Mouse (Mus musculus): Measurements from ENCODE around the gene Arhgef16. TPM values are rescaled to one million over a fixed set of nuclear protein-coding genes. Genes with fewer than 3 reads are reported as not detected.

The Arhgef16 gene
- polyA plus RNA-seq, 1 experiment from 2014 or later: 39.8 TPM

- no peak overlapping the region for H3K27ac ChIP-seq
- DNase-seq (ENCODE audit: low spot score) (no peak), ATAC-seq (replicated peaks; ENCODE audit: low FRiP score, low read depth) (no peak)
- 61% methylated on average over 21 of the region's 21 CpGs for WGBS
- no peaks in the 10 kb centered on the region for H3K27me3 ChIP-seq (ENCODE audit: insufficient read depth, low read length)
- no peaks in the 10 kb centered on the region for H3K9me3 ChIP-seq (replicated peaks; ENCODE audit: low read length)
- no peak overlapping the region for H3K9ac ChIP-seq (ENCODE audit: low read depth, low read length)
- no peaks in the 10 kb centered on the region for H3K36me3 ChIP-seq (ENCODE audit: insufficient read depth, low read length)
- no peaks in the 10 kb centered on the region for H3K4me1 ChIP-seq (replicated peaks; ENCODE audit: insufficient read depth, low read length)
- no peak for TF ChIP-seq CTCF (IDR thresholded peaks at IDR 0.05; ENCODE audit: low read depth)
- no peak overlapping the region for H3K4me3 ChIP-seq (replicated peaks; ENCODE audit: low read depth, low read length)
- no peak overlapping the region for H3K4me2 ChIP-seq (ENCODE audit: low read length)
Measured at GRCm38 (mm10) chr4:154248092-154248805, 53.2 kb downstream of the Arhgef16 start.

DNA sequence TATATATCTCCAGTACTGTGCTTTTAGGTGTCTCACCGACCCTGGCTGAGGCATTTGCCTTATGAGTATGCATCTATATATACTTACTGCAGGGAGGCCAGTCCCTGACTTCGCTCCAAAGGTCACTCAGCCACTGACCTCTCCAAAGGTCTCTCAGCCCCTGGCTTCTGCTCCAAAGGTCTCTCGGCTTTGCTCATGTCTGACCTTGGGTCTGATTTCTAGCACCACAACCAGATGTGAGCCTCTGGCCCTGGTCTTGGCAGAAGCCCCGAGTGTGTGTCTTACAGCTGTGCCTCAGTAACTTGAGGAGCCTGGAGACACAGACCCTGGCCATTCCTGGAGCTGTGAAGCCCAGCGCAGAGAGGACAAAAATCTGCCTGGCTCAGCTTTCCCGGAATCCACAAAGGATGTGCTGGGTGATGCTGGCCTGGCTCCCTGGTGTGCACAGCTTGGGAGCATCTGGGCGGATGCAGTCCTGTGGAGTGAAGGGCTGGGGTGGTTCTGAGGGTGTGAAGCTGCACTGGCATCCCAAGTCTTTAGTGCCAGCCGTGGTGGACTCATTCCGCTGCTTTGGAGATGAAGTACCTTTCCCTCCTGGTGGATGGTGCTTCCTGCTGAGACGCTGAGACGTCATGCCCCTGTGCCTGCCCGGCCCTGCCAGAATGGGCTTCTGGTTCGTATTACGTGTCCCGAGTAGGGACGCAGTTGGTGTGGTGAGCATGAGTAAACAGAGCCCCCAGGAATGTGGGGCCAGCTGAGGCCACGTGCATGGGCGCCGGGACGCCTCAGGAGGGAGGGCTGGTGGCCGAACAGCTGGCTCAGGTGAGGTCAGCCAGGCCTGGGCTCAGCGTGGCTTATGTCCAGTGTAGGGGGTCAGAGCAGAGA is 54.0 kb downstream of the Arhgef16 start:
- TF ChIP-seq CTCF (IDR thresholded peaks at IDR 0.05; ENCODE audit: low read depth): no peak
- no peak overlapping the region for H3K4me3 ChIP-seq (replicated peaks; ENCODE audit: low read depth, low read length)
- ATAC-seq (replicated peaks; ENCODE audit: low FRiP score, low read depth) (peak; percentile 9; the same call in 1 of the 2 replicates), DNase-seq (ENCODE audit: low spot score) (no peak)
- H3K36me3 ChIP-seq (ENCODE audit: insufficient read depth, low read length): no peaks in the 10 kb centered on the region
- no peak overlapping the region for H3K9ac ChIP-seq (ENCODE audit: low read depth, low read length)
- WGBS: 35% methylated on average over 22 of the region's 22 CpGs
- H3K27me3 ChIP-seq (ENCODE audit: insufficient read depth, low read length): no peaks in the 10 kb centered on the region
- no peaks in the 10 kb centered on the region for H3K9me3 ChIP-seq (replicated peaks; ENCODE audit: low read length)
- H3K27ac ChIP-seq: no peak overlapping the region
- H3K4me2 ChIP-seq (ENCODE audit: low read length): 0 out of 2 replicates have a peak overlapping the region, but pooled peaks have one; percentile 39
- no peaks in the 10 kb centered on the region for H3K4me1 ChIP-seq (replicated peaks; ENCODE audit: insufficient read depth, low read length)

DNA sequence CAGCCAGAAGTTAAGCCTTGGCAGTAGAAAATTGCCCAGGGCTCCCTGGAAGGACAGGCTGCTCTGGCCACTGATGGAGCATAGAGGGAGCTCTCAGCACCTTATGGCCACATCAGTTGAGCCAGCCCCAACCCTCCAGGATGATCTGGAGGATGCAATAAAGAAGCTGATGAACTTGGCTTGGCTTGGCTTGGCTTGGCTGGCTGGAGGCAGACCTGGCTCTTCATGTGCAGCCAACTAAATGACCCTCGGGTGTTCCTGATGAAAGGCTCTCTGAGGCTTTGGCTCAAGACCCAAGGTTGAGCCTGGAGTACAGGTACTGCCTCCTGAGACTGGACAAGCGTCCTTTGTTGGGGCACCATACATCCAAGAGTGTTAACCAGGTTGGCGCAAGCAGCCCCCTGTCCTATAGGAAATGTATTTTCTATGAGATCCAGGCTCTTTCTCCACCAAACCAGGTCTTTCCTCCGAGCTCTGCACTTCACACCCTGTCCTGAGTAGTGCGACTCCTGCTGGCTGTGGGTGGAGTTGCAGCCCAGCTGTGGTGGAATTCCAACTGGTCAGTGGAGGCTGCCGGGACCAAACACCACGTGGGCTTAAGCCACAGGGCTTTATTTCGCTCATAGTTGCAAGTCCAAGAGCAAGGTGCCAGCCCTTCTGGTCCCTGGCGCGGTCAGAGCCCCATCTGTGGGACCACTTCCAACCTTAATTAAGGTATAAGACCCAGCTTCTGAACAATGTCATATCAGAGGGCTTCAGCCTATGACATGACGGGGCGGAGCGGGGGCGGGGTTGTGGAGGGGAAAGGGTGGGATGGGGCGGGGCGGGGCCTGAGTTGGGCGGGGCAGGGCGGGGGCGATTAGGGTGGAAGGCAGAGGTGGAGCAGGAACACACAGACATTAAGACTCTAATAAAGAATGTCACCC is 55.1 kb downstream of the Arhgef16 start:
- DNase-seq (ENCODE audit: low spot score) (peak; percentile 89), ATAC-seq (replicated peaks; ENCODE audit: low FRiP score, low read depth) (peak; percentile 81)
- Histone ChIP-seq H3K27ac (no peak overlapping the region), H3K4me2 (ENCODE audit: low read length) (peak overlapping the region; percentile 39), H3K27me3 (ENCODE audit: insufficient read depth, low read length) (no peaks in the 10 kb centered on the region), H3K36me3 (ENCODE audit: insufficient read depth, low read length) (no peaks in the 10 kb centered on the region), H3K4me3 (replicated peaks; ENCODE audit: low read depth, low read length) (no peak overlapping the region), H3K9ac (ENCODE audit: low read depth, low read length) (no peak overlapping the region), H3K9me3 (replicated peaks; ENCODE audit: low read length) (no peaks in the 10 kb centered on the region), H3K4me1 (replicated peaks; ENCODE audit: insufficient read depth, low read length) (no peaks in the 10 kb centered on the region)
- 12% methylated on average over 19 of the region's 19 CpGs for WGBS
- peak; percentile 98 for TF ChIP-seq CTCF (IDR thresholded peaks at IDR 0.05; ENCODE audit: low read depth)

- no peak overlapping the region for H3K4me3 ChIP-seq (replicated peaks; ENCODE audit: low read depth, low read length)
- H3K4me2 ChIP-seq (ENCODE audit: low read length): no peak overlapping the region
- no peaks in the 10 kb centered on the region for H3K27me3 ChIP-seq (ENCODE audit: insufficient read depth, low read length)
- no peak for DNase-seq (ENCODE audit: low spot score)
- WGBS: 76% methylated on average over 7 of the region's 7 CpGs
- ATAC-seq (replicated peaks; ENCODE audit: low FRiP score, low read depth): no peak
- no peaks in the 10 kb centered on the region for H3K9me3 ChIP-seq (replicated peaks; ENCODE audit: low read length)
- no peak overlapping the region for H3K27ac ChIP-seq
- H3K4me1 ChIP-seq (replicated peaks; ENCODE audit: insufficient read depth, low read length): no peaks in the 10 kb centered on the region
- no peaks in the 10 kb centered on the region for H3K36me3 ChIP-seq (ENCODE audit: insufficient read depth, low read length)
- TF ChIP-seq CTCF (IDR thresholded peaks at IDR 0.05; ENCODE audit: low read depth): no peak
- H3K9ac ChIP-seq (ENCODE audit: low read depth, low read length): no peak overlapping the region
Measured at GRCm38 (mm10) chr4:154245342-154245741, 56.1 kb downstream of the Arhgef16 start.

GRCm38 (mm10) chr4:154240608-154241007 is 60.9 kb downstream of the Arhgef16 start:
- no peak for TF ChIP-seq CTCF (IDR thresholded peaks at IDR 0.05; ENCODE audit: low read depth)
- Histone ChIP-seq H3K9me3 (replicated peaks; ENCODE audit: low read length) (no peaks in the 10 kb centered on the region), H3K27me3 (ENCODE audit: insufficient read depth, low read length) (no peaks in the 10 kb centered on the region), H3K9ac (ENCODE audit: low read depth, low read length) (no peak overlapping the region), H3K4me1 (replicated peaks; ENCODE audit: insufficient read depth, low read length) (no peaks in the 10 kb centered on the region), H3K4me2 (ENCODE audit: low read length) (no peak overlapping the region), H3K27ac (no peak overlapping the region), H3K36me3 (ENCODE audit: insufficient read depth, low read length) (no peaks in the 10 kb centered on the region), H3K4me3 (replicated peaks; ENCODE audit: low read depth, low read length) (no peak overlapping the region)
- ATAC-seq (replicated peaks; ENCODE audit: low FRiP score, low read depth) (no peak), DNase-seq (ENCODE audit: low spot score) (no peak)
- WGBS: 68% methylated on average over 11 of the region's 11 CpGs

GRCm38 (mm10) chr4:154239199-154239598 is 62.3 kb downstream of the Arhgef16 start:
- no peak overlapping the region for H3K4me3 ChIP-seq (replicated peaks; ENCODE audit: low read depth, low read length)
- H3K27me3 ChIP-seq (ENCODE audit: insufficient read depth, low read length): no peaks in the 10 kb centered on the region
- H3K4me2 ChIP-seq (ENCODE audit: low read length): no peak overlapping the region
- H3K36me3 ChIP-seq (ENCODE audit: insufficient read depth, low read length): no peaks in the 10 kb centered on the region
- no peak for DNase-seq (ENCODE audit: low spot score)
- no peaks in the 10 kb centered on the region for H3K9me3 ChIP-seq (replicated peaks; ENCODE audit: low read length)
- H3K27ac ChIP-seq: no peak overlapping the region
- H3K4me1 ChIP-seq (replicated peaks; ENCODE audit: insufficient read depth, low read length): no peaks in the 10 kb centered on the region
- WGBS: 80% methylated on average over 8 of the region's 8 CpGs
- no peak for TF ChIP-seq CTCF (IDR thresholded peaks at IDR 0.05; ENCODE audit: low read depth)
- no peak for ATAC-seq (replicated peaks; ENCODE audit: low FRiP score, low read depth)
- H3K9ac ChIP-seq (ENCODE audit: low read depth, low read length): no peak overlapping the region
